Mouse (Mus musculus) forebrain, embryonic 16.5 days (tissue): ENCODE results near the gene Lhfpl5. TPM values are rescaled to one million over a fixed set of nuclear protein-coding genes. Genes with fewer than 3 reads are reported as not detected.
"Not testable (repeated sequence)": the region's sequence is repeated elsewhere in the genome, so short reads cannot be mapped to it uniquely, and the experiment has no call there.

ENCODE experiments used
- ATAC-seq: fragments of 200-750 bp; cut with Nextera tagmentation; 2 replicates; pipeline ENCODE4 v1.8.0; 2017; ENCODE audit warnings: mild to moderate bottlenecking, moderate library complexity
- H3K27ac ChIP-seq: fragments of 300-500 bp; sonication (generic); 2 replicates; pipeline ENCODE4 v1.5.1; 2014; ENCODE audit warnings: low read length, control low read depth
- H3K27me3 ChIP-seq: fragments of 300-500 bp; sonication (generic); replicated peaks from 2 replicates; pipeline ENCODE4 v1.6.1; 2014; ENCODE audit warnings: low read length; ENCODE audit not compliant: control insufficient read depth, insufficient read depth
- H3K36me3 ChIP-seq: fragments of 300-500 bp; sonication (generic); 2 replicates; pipeline ENCODE4 v1.6.1; 2014; ENCODE audit not compliant: control insufficient read depth, insufficient read depth
- H3K4me1 ChIP-seq: fragments of 300-500 bp; sonication (generic); replicated peaks from 2 replicates; pipeline ENCODE4 v1.6.1; 2014; ENCODE audit warnings: low read length; ENCODE audit not compliant: control insufficient read depth, insufficient read depth
- H3K4me2 ChIP-seq: fragments of 300-500 bp; sonication (generic); 2 replicates; pipeline ENCODE4 v1.6.1; 2014; ENCODE audit warnings: mild to moderate bottlenecking, low read length, control low read depth
- H3K4me3 ChIP-seq: fragments of 300-500 bp; sonication (generic); replicated peaks from 2 replicates; pipeline ENCODE4 v1.5.1; 2014; ENCODE audit warnings: mild to moderate bottlenecking, low read length, control low read depth
- H3K9ac ChIP-seq: fragments of 300-500 bp; sonication (generic); replicated peaks from 2 replicates; pipeline ENCODE4 v1.6.1; 2014; ENCODE audit warnings: low read depth, low read length, control low read depth
- H3K9me3 ChIP-seq: fragments of 300-500 bp; sonication (generic); 2 replicates; pipeline ENCODE4 v1.6.1; 2016; ENCODE audit warnings: low read length; ENCODE audit not compliant: control insufficient read depth
- WGBS: fragments of 180-500 bp; shearing (Covaris S2); extraction: QIAGEN DNeasy Blood & Tissue Kit; methylation state at CpG from one replicate; pipeline ENCODE4 v1.1.7; 2014; 5-methylcytosine and 5-hydroxymethylcytosine counted together
- polyA plus RNA-seq: library from polyadenylated mRNA; unstranded; fragments of >200 nt; fragmentation: Nextera tagmentation; extraction: Ambion mirVana; gene quantifications from 2 replicates; pipeline ENCODE4 v1.2.1, GENCODE M21; 2015

The Lhfpl5 gene
- polyA plus RNA-seq, 1 experiment from 2014 or later, result 8.3 TPM

DNA sequence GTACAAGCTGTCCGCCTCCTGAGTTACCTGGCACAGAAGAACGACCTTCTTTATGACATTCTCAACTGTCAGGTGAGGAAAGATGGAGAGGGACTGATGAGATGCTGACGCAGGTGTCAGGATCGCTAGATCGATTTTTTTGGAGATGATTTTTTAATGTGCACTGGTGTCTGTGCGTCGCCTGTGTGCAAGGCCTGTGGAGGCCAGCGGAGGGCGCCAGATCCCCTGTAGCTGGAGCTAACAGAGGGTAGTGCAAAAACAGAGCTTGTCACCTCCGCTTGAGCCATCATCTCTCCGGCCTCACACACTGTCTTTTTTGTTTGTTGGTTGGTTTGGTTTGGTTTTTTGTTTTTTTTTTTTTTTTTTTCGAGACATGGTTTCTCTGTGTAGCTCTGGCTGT is 37.6 kb upstream of the Lhfpl5 start:
- Histone ChIP-seq H3K9me3 (0 out of 2 replicates have a peak, but pooled peaks cover 5% of the 10 kb centered on the region), H3K4me1 (no peaks in the 10 kb centered on the region), H3K36me3 (no peaks in the 10 kb centered on the region), H3K9ac (no peak overlapping the region), H3K27ac (no peak overlapping the region), H3K4me3 (no peak overlapping the region), H3K4me2 (no peak overlapping the region), H3K27me3 (no peaks in the 10 kb centered on the region)
- 52% methylated on average over 12 of the region's 12 CpGs for WGBS
- no peak for ATAC-seq

DNA sequence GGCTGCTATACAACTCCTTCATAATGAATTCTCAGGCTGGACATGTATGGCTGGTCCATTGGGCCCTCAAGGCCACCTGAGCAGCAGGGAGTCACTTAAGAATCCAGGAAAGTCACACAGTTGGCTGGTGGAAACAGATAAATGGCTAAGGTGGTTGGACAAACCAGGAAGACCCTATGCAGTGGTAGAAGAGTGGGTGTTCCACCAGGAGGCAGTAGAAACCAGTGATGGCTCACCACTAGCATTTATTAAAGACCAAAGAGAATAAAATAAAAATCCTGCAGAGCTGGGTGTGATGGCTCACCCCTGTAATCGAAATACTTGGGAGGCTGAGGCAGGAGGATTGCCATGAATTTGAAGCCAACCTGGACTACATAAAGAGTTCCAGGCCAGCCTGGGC is 28.5 kb upstream of the Lhfpl5 start:
- Histone ChIP-seq H3K36me3 (no peaks in the 10 kb centered on the region), H3K27ac (no peak overlapping the region), H3K4me1 (no peaks in the 10 kb centered on the region), H3K9me3 (no peaks in the 10 kb centered on the region), H3K27me3 (no peaks in the 10 kb centered on the region), H3K4me3 (no peak overlapping the region), H3K4me2 (no peak overlapping the region), H3K9ac (no peak overlapping the region)
- ATAC-seq, result no peak
- 82% methylated on average over 1 of the region's 1 CpGs for WGBS

DNA sequence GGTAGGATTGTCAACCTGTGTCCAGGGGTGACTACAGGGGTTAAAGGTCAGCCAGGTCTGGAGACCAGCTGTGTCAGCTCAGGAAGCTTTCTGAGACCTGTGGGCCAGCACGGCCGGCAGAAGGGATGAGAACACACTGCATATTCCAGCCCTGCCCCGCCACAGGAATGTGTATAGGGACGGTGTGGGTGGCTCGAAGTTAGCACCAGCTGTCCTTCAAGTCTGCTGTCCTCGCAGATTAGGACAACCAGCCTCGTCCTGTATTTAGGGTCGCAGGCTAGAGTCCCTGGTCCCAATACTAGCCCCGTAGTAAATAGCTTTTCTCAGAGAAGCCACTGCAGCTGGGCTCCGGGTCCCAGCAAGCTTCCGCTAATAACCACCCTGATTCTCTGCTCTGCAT is 26.9 kb upstream of the Lhfpl5 start:
- no peak overlapping the region for H3K4me2 ChIP-seq
- H3K27me3 ChIP-seq, result no peaks in the 10 kb centered on the region
- no peak overlapping the region for H3K27ac ChIP-seq
- no peak for ATAC-seq
- H3K4me1 ChIP-seq, result no peaks in the 10 kb centered on the region
- no peak overlapping the region for H3K4me3 ChIP-seq
- H3K9me3 ChIP-seq, result no peaks in the 10 kb centered on the region
- no peak overlapping the region for H3K9ac ChIP-seq
- no peaks in the 10 kb centered on the region for H3K36me3 ChIP-seq
- 76% methylated on average over 11 of the region's 11 CpGs for WGBS

DNA sequence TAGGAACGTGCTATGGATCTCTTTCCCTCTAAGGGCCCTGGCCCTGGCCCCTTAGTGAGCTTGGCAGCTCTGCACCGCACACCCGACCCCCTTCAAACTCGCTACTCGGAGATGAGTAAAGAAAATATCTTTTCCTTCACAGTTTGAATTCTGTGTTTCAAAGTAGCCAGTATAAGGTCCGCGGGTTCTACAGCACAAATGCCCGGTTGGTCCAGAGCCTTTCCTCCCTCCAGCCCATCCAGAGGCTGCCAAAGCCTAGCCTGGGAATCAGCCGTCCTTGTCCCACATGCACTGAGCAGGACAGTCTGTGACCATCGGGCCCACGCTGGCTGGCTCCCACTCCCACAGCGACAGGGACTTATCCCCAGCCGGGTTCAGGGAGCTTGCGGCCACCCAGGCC is 26.3 kb upstream of the Lhfpl5 start, which contains the start of gene Clpsl2:
Clpsl2 (plus strand) TSS at position 301 of the 400 bp plus-strand sequence.
- 75% methylated on average over 14 of the region's 14 CpGs for WGBS
- no peak within 1 kb of the TSS for H3K4me3 ChIP-seq
- H3K9ac ChIP-seq, result no peak within 1 kb of the TSS
- H3K9me3 ChIP-seq, result no peaks in the 10 kb centered on the region
- no peaks in the 10 kb centered on the region for H3K27me3 ChIP-seq
- H3K4me1 ChIP-seq, result no peaks in the 10 kb centered on the region
- no peak within 1 kb of the TSS for H3K4me2 ChIP-seq
- ATAC-seq, result no peak
- no peak within 1 kb of the TSS for H3K27ac ChIP-seq
- no peaks in the 10 kb centered on the region for H3K36me3 ChIP-seq

DNA sequence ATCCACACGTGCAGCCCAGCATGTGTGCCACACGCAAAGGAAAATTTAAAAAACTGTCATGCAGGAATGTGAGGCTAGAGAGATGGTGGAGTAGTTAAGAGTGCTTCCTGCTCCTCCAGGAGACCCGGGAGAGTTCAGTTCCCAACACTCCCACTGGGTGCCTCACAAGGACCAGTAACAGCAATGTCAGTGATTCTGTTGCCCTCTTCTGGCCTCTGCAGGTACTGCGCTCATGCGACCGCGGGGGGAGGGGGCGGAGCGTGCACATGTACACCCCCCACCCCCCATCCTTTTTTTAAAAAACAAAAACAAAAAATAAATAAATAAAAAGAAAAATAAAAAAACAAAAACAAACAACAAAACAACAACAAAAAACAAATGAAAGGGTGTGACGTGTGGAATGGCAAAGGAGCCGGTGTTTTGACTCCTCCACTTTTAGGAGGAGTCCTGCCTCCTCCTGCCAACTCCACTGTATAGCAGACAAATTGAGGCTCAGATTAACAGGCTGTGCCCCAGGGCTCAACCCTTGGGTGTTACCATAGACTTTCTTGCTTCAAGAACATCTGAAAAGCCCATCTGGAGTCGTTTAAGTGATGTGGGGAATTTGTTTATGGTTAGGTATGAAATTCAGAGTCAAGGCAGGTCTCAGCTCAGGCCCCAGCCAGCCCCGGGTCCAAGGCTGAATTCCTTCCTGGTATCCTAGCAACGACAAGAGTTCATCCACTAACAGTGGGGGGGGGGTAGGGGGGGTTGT is 22.2 kb upstream of the Lhfpl5 start:
- H3K9ac ChIP-seq, result no peak overlapping the region
- 8% methylated on average over 14 of the region's 14 CpGs for WGBS
- no peaks in the 10 kb centered on the region for H3K36me3 ChIP-seq
- no peaks in the 10 kb centered on the region for H3K27me3 ChIP-seq
- no peak for ATAC-seq
- H3K27ac ChIP-seq, result no peak overlapping the region
- H3K9me3 ChIP-seq, result no peaks in the 10 kb centered on the region
- H3K4me3 ChIP-seq, result no peak overlapping the region
- no peak overlapping the region for H3K4me2 ChIP-seq
- peaks cover 4% of the 10 kb centered on the region; the same call in 1 of the 2 replicates for H3K4me1 ChIP-seq

DNA sequence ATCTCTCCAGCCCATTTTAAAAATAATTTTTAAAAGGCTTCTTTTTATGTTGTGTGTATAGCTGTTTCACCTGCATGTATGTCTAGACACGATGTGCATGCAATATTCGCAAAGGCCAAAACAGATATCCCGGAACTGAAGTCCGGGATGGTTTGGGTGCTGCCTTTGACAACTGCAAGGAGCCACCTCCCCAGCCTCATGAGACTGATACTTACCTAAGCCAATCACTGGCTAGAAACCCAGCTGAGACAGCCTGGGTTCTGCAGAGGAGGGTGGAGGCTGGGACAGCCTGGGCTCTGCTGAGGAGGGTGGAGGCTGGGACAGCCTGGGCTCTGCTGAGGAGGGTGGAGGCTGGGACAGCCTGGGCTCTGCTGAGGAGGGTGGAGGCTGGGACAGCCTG is 21.4 kb upstream of the Lhfpl5 start:
- H3K9me3 ChIP-seq, H3K27me3 ChIP-seq, H3K4me2 ChIP-seq, H3K4me3 ChIP-seq, ATAC-seq, H3K27ac ChIP-seq, H3K9ac ChIP-seq, H3K4me1 ChIP-seq, H3K36me3 ChIP-seq: not testable (repeated sequence)
- 89% methylated on average over 4 of the region's 4 CpGs for WGBS

DNA sequence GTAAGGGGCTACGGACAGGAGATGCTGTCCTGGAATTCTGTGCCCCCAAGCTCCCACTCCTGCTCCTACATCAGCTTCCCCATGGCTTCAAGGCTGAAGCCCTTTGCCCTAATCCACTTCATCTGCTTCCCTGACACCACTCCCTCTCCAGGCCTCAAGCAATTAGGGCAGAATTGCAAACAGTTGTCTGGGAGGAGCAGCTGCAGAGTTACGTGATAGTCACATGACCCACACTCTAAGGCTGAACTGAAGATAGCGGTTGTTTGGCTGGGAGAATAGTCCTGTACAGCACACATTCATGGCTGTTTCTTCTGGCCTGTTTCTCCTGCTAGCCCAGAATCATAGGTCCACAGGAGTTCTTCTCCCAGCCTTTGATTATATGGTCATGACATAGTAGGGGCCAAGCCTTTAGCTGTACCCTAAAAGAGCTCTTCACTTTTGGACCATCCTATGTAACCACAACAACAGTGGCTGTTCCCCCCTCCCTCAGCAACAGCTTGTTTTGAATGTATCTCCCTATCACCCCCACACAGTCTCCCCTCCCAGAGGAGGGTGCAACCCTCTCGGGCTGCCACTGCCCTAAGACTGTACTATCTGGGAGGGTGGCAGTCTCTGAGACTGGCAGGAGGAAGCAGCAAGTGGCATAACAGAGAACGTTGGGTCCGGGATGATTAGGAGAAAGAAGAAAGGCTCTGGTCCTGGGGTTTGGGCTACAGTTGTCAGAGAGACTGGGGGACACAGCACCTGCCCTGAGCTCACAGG is 18.6 kb upstream of the Lhfpl5 start:
- Histone ChIP-seq H3K36me3 (no peaks in the 10 kb centered on the region), H3K27me3 (no peaks in the 10 kb centered on the region), H3K9me3 (no peaks in the 10 kb centered on the region), H3K9ac (no peak overlapping the region), H3K4me3 (no peak overlapping the region), H3K4me2 (no peak overlapping the region), H3K27ac (no peak overlapping the region), H3K4me1 (peaks cover 4% of the 10 kb centered on the region; the same call in 1 of the 2 replicates)
- ATAC-seq, result peak; percentile 63; the same call in 1 of the 2 replicates
- 56% methylated on average over 6 of the region's 6 CpGs for WGBS

DNA sequence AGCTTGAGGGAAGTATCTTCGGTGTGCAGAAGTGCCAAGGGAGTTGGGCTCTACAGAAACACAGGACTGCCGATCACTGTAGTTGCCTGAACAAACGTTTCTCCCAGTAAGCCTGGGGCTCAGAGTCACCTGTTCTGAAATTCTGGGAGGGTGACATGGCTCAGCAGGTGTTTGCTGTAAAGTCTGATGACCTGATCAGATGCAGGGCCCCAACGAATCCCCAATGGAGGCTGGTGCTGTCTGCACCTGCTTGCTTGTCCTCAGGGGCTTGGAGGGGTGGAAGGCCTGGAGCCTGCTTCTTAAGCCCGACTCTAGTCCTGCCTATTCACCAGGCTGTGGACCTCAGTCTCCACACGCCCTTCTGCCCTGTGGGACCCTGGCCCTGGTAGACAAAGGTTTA is 17.7 kb upstream of the Lhfpl5 start:
- ATAC-seq, result no peak
- H3K27me3 ChIP-seq, result no peaks in the 10 kb centered on the region
- H3K4me3 ChIP-seq, result no peak overlapping the region
- no peaks in the 10 kb centered on the region for H3K36me3 ChIP-seq
- WGBS, result 74% methylated on average over 6 of the region's 6 CpGs
- peaks cover 4% of the 10 kb centered on the region; the same call in 1 of the 2 replicates for H3K4me1 ChIP-seq
- no peak overlapping the region for H3K4me2 ChIP-seq
- no peaks in the 10 kb centered on the region for H3K9me3 ChIP-seq
- H3K9ac ChIP-seq, result no peak overlapping the region
- H3K27ac ChIP-seq, result no peak overlapping the region

DNA sequence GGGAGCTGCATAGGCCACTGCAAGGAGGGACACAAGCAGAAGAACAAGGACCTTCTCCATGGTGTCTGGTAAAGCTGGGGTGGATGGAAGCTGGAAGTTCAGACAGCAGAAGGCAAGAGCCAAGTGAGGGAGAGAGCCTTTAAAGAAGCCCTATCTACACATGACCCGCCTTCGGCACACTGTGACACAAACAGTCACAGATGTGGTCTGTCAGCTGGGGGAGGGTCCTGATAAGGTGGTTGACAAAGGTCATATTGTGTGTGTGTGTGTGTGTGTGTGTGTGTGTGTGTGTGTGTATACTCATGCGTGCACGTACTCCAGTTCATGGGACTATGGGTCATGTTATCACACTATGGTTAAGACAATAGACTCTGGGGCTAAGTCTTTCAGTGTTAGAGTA is 14.8 kb upstream of the Lhfpl5 start, which contains the start of gene Clps:
Clps (minus strand) TSS at position 169 of the 400 bp plus-strand sequence.
- Histone ChIP-seq H3K9me3 (no peaks in the 10 kb centered on the region), H3K4me1 (peaks cover 4% of the 10 kb centered on the region; the same call in 1 of the 2 replicates), H3K9ac (no peak within 1 kb of the TSS), H3K27me3 (no peaks in the 10 kb centered on the region), H3K27ac (no peak within 1 kb of the TSS), H3K4me3 (no peak within 1 kb of the TSS), H3K36me3 (no peaks in the 10 kb centered on the region), H3K4me2 (no peak within 1 kb of the TSS)
- no peak for ATAC-seq
- 97% methylated on average over 4 of the region's 4 CpGs for WGBS
